29 mouse cellular contexts compared by ENCODE assay signal in the genomic region with DNA sequence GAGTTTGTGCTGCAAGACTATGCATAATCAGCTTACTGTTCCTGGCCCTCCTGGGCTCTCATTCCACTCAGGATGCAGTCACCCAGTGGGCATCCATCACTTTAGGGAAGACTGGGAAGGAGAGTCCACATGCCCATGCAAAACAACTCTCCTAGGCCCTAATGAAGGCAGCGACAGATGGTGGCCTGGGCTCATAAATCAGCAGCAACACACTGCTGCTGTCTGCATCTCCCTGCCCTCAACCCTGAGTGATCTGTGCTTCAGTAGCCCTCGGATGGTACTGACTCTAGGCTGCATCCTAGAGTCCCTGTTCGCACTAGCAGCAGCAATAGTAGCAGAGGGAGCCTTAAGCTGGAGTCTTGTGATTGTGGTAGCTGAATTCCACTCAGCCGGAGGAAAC.
DNase-seq lines count a peak whose midpoint lies in the region; ATAC-seq and TF ChIP-seq lines count a peak whose summit lies in the region.
"Had no signal": no experiment of that assay in that cellular context is flagged by ENCODE, and none has a peak within 500 bp of the region (broad histone marks: within the 10 kb centered on the region; RNA-seq: fewer than 3 reads in every experiment).

No protein-coding gene starts in this region.

- ATAC-seq in cerebellum, adult (ENCODE audit: insufficient number of reproducible peaks, low FRiP score, low TSS enrichment): no peak
- no peak for ATAC-seq in kidney, postnatal 0 days (replicated peaks; ENCODE audit: low FRiP score, low read depth)
- no peak for ATAC-seq in neural tube, embryonic 11.5 days (ENCODE audit: insufficient read depth, low FRiP score, low TSS enrichment)
- ATAC-seq: activated CD4-positive, CD25-positive, alpha-beta regulatory T cell, adult 4 months; forebrain, postnatal 0 days; inflammation-experienced regulatory T-cells, adult 6 months; liver, postnatal 0 days; lung, postnatal 0 days had no signal

- H3K9ac ChIP-seq in kidney, postnatal 0 days (ENCODE audit: low read depth, low read length): no peak overlapping the region
- no peak overlapping the region for H3K9ac ChIP-seq in neural tube, embryonic 11.5 days (ENCODE audit: low read length)
- H3K9ac ChIP-seq: embryonic facial prominence, embryonic 12.5 days; forebrain, postnatal 0 days; hindbrain, embryonic 14.5 days; limb, embryonic 12.5 days; liver, postnatal 0 days; stomach, embryonic 15.5 days had no signal

- no peak overlapping the region for H3K4me3 ChIP-seq in kidney, postnatal 0 days (replicated peaks; ENCODE audit: low read depth, low read length)
- no peak overlapping the region for H3K4me3 ChIP-seq in neural tube, embryonic 11.5 days (ENCODE audit: low read depth, low read length)
- no peak overlapping the region for H3K4me3 ChIP-seq in heart, embryonic 10.5 days
- H3K4me3 ChIP-seq in limb, embryonic 10.5 days: no peak overlapping the region
- H3K4me3 ChIP-seq: embryonic facial prominence, embryonic 12.5 days; heart, adult 2 months; layer of hippocampus, adult 2 months; limb, embryonic 12.5 days; midbrain, embryonic 10.5 days; stomach, embryonic 15.5 days had no signal

- H3K27ac ChIP-seq in kidney, postnatal 0 days: no peak overlapping the region
- no peak overlapping the region for H3K27ac ChIP-seq in neural tube, embryonic 11.5 days (ENCODE audit: low read depth, low read length)
- no peak overlapping the region for H3K27ac ChIP-seq in heart, embryonic 10.5 days
- no peak overlapping the region for H3K27ac ChIP-seq in limb, embryonic 10.5 days
- H3K27ac ChIP-seq: embryonic facial prominence, embryonic 12.5 days; heart, adult 2 months; hindbrain, embryonic 14.5 days; layer of hippocampus, adult 2 months; limb, embryonic 12.5 days; macrophage; midbrain, embryonic 10.5 days; stomach, embryonic 15.5 days had no signal

- no peaks in the 10 kb centered on the region for H3K27me3 ChIP-seq in kidney, postnatal 0 days (ENCODE audit: insufficient read depth, low read length)
- H3K27me3 ChIP-seq in neural tube, embryonic 11.5 days (ENCODE audit: control insufficient read depth, insufficient read depth, low read length): peaks cover 10% of the 10 kb centered on the region; the same call in 1 of the 2 replicates
- peaks cover 56% of the 10 kb centered on the region for H3K27me3 ChIP-seq in heart, embryonic 10.5 days (ENCODE audit: insufficient read depth, poor library complexity, severe bottlenecking)
- 0 out of 2 replicates have a peak, but pooled peaks cover 5% of the 10 kb centered on the region for H3K27me3 ChIP-seq in limb, embryonic 10.5 days (ENCODE audit: low read depth, poor library complexity, severe bottlenecking)
- H3K27me3 ChIP-seq: embryonic facial prominence, embryonic 12.5 days; limb, embryonic 12.5 days; stomach, embryonic 15.5 days had no signal

- peak; percentile 37 for DNase-seq in cerebellum, adult 11 months
- peak; percentile 29 for DNase-seq in kidney, postnatal 0 days (ENCODE audit: low spot score)
- no peak for DNase-seq in kidney, postnatal 10 days
- DNase-seq in cerebellum, postnatal 14 days: peak; percentile 26 to 42
- DNase-seq in neural tube, embryonic 11.5 days (ENCODE audit: low spot score): peak; percentile 66
- DNase-seq in heart, embryonic 10.5 days (ENCODE audit: low spot score): no peak
- DNase-seq in limb, embryonic 10.5 days (ENCODE audit: low spot score): no peak
- DNase-seq: adrenal gland, postnatal 14 days; forebrain, postnatal 0 days; gastrocnemius, postnatal 36 days; heart, adult 2 months; kidney, adult 18-20 months; kidney, postnatal 25 days; liver, postnatal 0 days; right cerebral cortex, adult 18-20 months; right cerebral cortex, postnatal 4 days; thymus, postnatal 36 days had no signal

- no peaks in the 10 kb centered on the region for H3K36me3 ChIP-seq in kidney, postnatal 0 days (ENCODE audit: insufficient read depth, low read length)
- H3K36me3 ChIP-seq in neural tube, embryonic 11.5 days (ENCODE audit: control insufficient read depth, insufficient read depth, low read length): no peaks in the 10 kb centered on the region
- H3K36me3 ChIP-seq in heart, embryonic 10.5 days: no peaks in the 10 kb centered on the region
- no peaks in the 10 kb centered on the region for H3K36me3 ChIP-seq in limb, embryonic 10.5 days
- H3K36me3 ChIP-seq: embryonic facial prominence, embryonic 12.5 days; limb, embryonic 12.5 days; midbrain, embryonic 10.5 days; stomach, embryonic 15.5 days had no signal

- no peak for TF ChIP-seq CTCF in kidney, postnatal 0 days (IDR thresholded peaks at IDR 0.05; ENCODE audit: low read depth)

- WGBS in kidney, postnatal 0 days: 30% methylated on average over 4 of the region's 4 CpGs
- WGBS in neural tube, embryonic 11.5 days: 34% methylated on average over 4 of the region's 4 CpGs
- 78% methylated on average over 4 of the region's 4 CpGs for WGBS in heart, embryonic 10.5 days
- WGBS in limb, embryonic 10.5 days: 41% methylated on average over 4 of the region's 4 CpGs

- no peaks in the 10 kb centered on the region for H3K9me3 ChIP-seq in kidney, postnatal 0 days (replicated peaks; ENCODE audit: low read length)
- no peaks in the 10 kb centered on the region for H3K9me3 ChIP-seq in neural tube, embryonic 11.5 days (ENCODE audit: control insufficient read depth, low read length)
- no peaks in the 10 kb centered on the region for H3K9me3 ChIP-seq in heart, embryonic 10.5 days
- H3K9me3 ChIP-seq in limb, embryonic 10.5 days (replicated peaks): no peaks in the 10 kb centered on the region
- H3K9me3 ChIP-seq: embryonic facial prominence, embryonic 12.5 days; limb, embryonic 12.5 days; midbrain, embryonic 10.5 days; stomach, embryonic 15.5 days had no signal

- H3K4me2 ChIP-seq in kidney, postnatal 0 days (ENCODE audit: low read length): no peak overlapping the region
- no peak overlapping the region for H3K4me2 ChIP-seq in neural tube, embryonic 11.5 days (ENCODE audit: low read depth)
- H3K4me2 ChIP-seq: embryonic facial prominence, embryonic 12.5 days; hindbrain, embryonic 14.5 days; limb, embryonic 12.5 days; liver, embryonic 11.5 days; stomach, embryonic 15.5 days had no signal

- H3K4me1 ChIP-seq in kidney, postnatal 0 days (replicated peaks; ENCODE audit: insufficient read depth, low read length): 0 out of 2 replicates have a peak, but pooled peaks cover 5% of the 10 kb centered on the region
- peaks cover 15% of the 10 kb centered on the region for H3K4me1 ChIP-seq in neural tube, embryonic 11.5 days (ENCODE audit: control insufficient read depth, insufficient read depth, low read length)
- no peaks in the 10 kb centered on the region for H3K4me1 ChIP-seq in heart, embryonic 10.5 days
- peaks cover 22% of the 10 kb centered on the region for H3K4me1 ChIP-seq in limb, embryonic 10.5 days
- H3K4me1 ChIP-seq: stomach, embryonic 15.5 days had no signal

Comparison
In these comparisons a context has a peak if more than half of its experiments do, and no peak if none do; other contexts are left out.
1. DNase-seq: peak in cerebellum, adult 11 months (single experiment), kidney, postnatal 0 days (single experiment), cerebellum, postnatal 14 days (2 of 2) and neural tube, embryonic 11.5 days (single experiment); none in kidney, postnatal 10 days (single experiment), heart, embryonic 10.5 days (single experiment) and limb, embryonic 10.5 days (single experiment).